Mouse (Mus musculus) spleen, adult 18-20 months (tissue): ENCODE data around the gene Cd302.

Experiments used
- DNase-seq, 2 experiments: peaks; one replicate each; pipeline ENCODE4 v3.0.0; 2022; ENCODE audit warnings: mixed read lengths in 2 of 2

The Cd302 gene

GRCm38 (mm10) chr2:60252782-60253181, 31.5 kb downstream of the Cd302 start:
- no peak for DNase-seq

GRCm38 (mm10) chr2:60234506-60234905, 49.8 kb downstream of the Cd302 start:
- no peak for DNase-seq

GRCm38 (mm10) chr2:60233147-60233546, 51.1 kb downstream of the Cd302 start:
- no peak for DNase-seq

DNA sequence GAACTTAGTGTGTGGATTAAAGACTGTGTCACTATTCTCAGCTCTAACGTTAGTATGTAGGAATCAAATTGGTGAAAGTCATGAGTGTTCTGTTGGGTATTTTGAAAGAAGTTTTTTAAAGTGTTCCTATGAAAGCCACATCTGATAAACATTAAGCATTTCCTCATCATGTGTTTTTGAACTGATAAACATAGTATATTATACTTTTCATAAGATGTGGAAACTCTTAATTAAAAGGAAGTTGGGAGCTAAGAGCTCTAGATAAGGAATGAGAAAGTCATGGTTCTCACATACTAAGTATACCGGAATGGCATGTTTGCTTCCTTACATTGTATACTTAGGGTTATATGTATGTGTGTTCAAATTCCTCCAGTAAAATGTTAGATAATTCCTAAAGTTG, 53.9 kb downstream of the Cd302 start:
- DNase-seq = no peak

- DNase-seq = no peak
These were observed 55.8 kb downstream of the Cd302 start for GRCm38 (mm10) chr2:60228470-60228869.

- no peak for DNase-seq
These were observed 60.8 kb downstream of the Cd302 start for GRCm38 (mm10) chr2:60223489-60223888.

DNA sequence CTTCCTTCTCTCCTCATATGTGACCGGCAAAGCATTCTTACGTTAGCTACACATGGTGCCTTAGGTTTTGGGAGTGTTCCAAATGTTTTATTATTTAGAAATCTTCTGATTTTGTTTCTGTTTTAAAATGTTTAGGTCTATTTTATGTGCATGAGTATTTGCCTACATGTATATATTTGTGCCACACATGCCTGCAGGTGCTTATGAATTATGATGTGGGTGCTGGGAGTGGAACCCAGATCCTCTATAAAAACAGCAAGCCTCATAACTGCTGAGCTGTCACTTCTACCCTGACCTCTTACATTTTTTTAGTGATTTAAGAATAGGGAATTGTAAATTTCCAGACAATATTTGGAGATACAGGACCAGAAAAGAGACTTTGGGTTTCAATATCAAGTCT, 62.3 kb downstream of the Cd302 start:
- no peak for DNase-seq

- no peak for DNase-seq
These were observed 63.1 kb downstream of the Cd302 start for GRCm38 (mm10) chr2:60221236-60221635.

DNA sequence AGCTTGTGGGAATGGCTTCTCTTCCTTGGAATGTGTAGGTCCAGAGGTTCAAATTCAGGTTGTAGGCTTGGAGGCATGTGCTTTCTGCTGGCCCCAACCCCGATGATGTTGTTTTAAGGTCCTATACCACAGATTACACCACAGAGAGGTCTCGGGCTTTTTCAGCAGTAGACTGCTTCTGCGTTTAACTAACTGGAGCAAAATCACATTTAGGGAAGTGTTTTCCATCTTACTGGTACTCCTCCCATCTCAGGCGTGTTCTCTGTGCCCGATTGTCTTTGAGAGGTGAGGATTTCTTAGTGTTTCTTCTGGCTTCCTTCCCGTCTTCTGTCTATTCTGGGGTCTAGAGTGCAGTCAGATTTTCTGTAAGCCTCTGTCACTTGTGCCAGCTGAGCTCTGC, 66.7 kb downstream of the Cd302 start:
- DNase-seq = no peak

GRCm38 (mm10) chr2:60216547-60217153, 67.6 kb downstream of the Cd302 start:
- no peak for DNase-seq

- no peak for DNase-seq
These were observed 69.6 kb downstream of the Cd302 start for GRCm38 (mm10) chr2:60214683-60215082.

DNA sequence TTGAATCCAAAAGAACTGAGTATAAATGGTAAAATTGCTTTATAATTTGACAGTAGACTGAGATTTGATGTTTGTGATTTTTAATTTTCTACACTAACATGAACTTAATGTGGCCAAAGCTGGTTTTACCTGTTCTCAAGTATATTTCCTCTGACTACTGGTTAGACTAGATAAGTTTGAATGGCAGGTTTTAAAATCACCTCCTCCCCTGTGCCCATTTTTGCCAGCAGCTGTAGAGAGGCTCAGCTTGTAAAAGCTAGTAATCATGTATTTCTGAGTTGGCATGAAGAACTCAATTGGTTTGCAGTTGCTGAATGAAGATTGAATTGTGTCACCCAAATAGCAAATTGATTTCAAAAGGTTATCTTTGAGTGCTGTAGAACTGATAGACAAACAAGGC, 71.8 kb downstream of the Cd302 start:
- no peak for DNase-seq

- DNase-seq = no peak
These were observed 73.5 kb downstream of the Cd302 start for GRCm38 (mm10) chr2:60210821-60211220.

GRCm38 (mm10) chr2:60209703-60210651, 74.3 kb downstream of the Cd302 start, which contains the start of the genes Baz2b and March7:
Gene Baz2b (minus strand): TSS chr2:60209839.
Gene March7 (plus strand): TSS chr2:60209887.
- peak; percentile 84 to 89 for DNase-seq

GRCm38 (mm10) chr2:60209122-60209611, 75.1 kb downstream of the Cd302 start:
- peak in 1 of 2 experiments; percentile 53 for DNase-seq

- no peak for DNase-seq
These were observed 78.5 kb downstream of the Cd302 start for GRCm38 (mm10) chr2:60205795-60206194.

DNA sequence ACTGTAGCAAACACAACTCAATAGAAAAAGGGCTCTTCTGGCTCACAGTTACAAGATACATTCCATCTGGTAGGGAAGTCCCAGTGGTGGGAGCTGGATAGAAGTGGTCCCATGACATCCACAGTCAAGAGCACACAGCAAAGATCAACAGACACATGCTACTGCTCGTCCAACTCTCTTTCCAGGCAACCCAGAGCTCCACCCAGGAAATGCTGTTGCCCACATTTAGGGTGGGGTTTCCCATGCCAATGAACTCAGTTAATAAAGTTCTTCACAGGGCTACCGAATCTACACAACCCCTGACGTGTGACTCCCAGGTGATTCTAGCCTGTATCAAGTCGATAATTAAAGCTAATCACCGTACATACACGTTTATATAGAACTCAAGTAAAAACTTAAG, 80.1 kb downstream of the Cd302 start:
- DNase-seq = no peak

GRCm38 (mm10) chr2:60203733-60204132, 80.6 kb downstream of the Cd302 start:
- no peak for DNase-seq

DNA sequence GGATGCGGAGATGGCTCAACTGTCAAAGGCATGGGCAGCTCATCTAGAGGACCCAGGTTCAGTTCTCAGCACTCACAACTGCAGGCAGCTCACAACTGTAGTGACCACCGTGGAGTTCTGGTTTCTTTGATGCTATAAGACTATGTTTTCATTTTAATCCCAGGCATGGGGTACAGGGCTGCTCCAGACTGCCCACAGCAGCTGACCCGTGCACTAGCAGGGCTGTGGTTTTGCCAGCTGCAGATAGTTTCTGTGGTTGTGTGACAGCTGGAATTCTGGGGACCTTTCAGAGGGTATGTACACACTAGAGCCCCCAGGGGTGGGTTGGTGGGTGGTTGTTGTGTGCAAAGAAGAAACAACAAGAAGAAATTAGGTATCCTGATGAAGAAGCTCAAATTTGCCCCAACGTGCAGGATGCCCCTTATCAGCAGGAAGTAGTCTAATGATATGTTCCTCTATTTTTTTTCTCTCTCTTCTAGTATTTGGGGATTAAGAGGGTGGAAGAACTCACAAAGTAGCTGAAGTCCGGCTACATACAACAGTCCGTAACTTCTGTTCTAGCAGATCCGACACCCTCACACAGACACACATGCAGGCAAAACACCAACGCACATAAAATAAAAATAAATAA, 81.3 kb downstream of the Cd302 start:
- no peak for DNase-seq
